Mouse (Mus musculus) midbrain, embryonic 12.5 days (tissue): ENCODE results near the gene Srrt. TPM values are rescaled to one million over a fixed set of nuclear protein-coding genes. Genes with fewer than 3 reads are reported as not detected.
A peak's percentile ranks its signal among the peaks of the same experiment; 100 is the strongest.

Source experiments
- ATAC-seq: fragments of 200-750 bp; cut with Nextera tagmentation; 2 replicates; pipeline ENCODE4 v1.8.0; 2017; ENCODE audit warnings: low read depth, moderate TSS enrichment, moderate library complexity; ENCODE audit not compliant: low FRiP score
- H3K27ac ChIP-seq: fragments of 300-500 bp; sonication (generic); replicated peaks from 2 replicates; pipeline ENCODE4 v1.5.1; 2016; ENCODE audit warnings: mild to moderate bottlenecking
- H3K27me3 ChIP-seq: fragments of 300-500 bp; sonication (generic); 2 replicates; pipeline ENCODE4 v1.6.1; 2016; ENCODE audit warnings: mild to moderate bottlenecking
- H3K36me3 ChIP-seq: fragments of 300-500 bp; sonication (generic); 2 replicates; pipeline ENCODE4 v1.6.1; 2016
- H3K4me1 ChIP-seq: fragments of 300-500 bp; sonication (generic); 2 replicates; pipeline ENCODE4 v1.6.1; 2016
- H3K4me2 ChIP-seq: fragments of 300-500 bp; sonication (generic); replicated peaks from 2 replicates; pipeline ENCODE4 v1.6.1; 2016; ENCODE audit warnings: mild to moderate bottlenecking, moderate library complexity
- H3K4me3 ChIP-seq: fragments of 300-500 bp; sonication (generic); 2 replicates; pipeline ENCODE4 v1.5.1; 2016; ENCODE audit warnings: mild to moderate bottlenecking
- H3K9ac ChIP-seq: fragments of 300-500 bp; sonication (generic); replicated peaks from 2 replicates; pipeline ENCODE4 v1.6.1; 2016; ENCODE audit warnings: mild to moderate bottlenecking, moderate library complexity
- H3K9me3 ChIP-seq: fragments of 300-500 bp; sonication (generic); 2 replicates; pipeline ENCODE4 v1.6.1; 2016; ENCODE audit warnings: mild to moderate bottlenecking
- WGBS: fragments of 180-500 bp; shearing (Covaris S2); methylation state at CpG from one replicate; pipeline ENCODE4 v1.1.7; 2016; 5-methylcytosine and 5-hydroxymethylcytosine counted together
- polyA plus RNA-seq: library from polyadenylated mRNA; unstranded; fragments of >200 nt; fragmentation: Nextera tagmentation; extraction: Ambion mirVana; gene quantifications from 2 replicates; pipeline ENCODE4 v1.2.1, GENCODE M21; 2016

Srrt gene
- polyA plus RNA-seq, 1 experiment from 2014 or later = 180 TPM

DNA sequence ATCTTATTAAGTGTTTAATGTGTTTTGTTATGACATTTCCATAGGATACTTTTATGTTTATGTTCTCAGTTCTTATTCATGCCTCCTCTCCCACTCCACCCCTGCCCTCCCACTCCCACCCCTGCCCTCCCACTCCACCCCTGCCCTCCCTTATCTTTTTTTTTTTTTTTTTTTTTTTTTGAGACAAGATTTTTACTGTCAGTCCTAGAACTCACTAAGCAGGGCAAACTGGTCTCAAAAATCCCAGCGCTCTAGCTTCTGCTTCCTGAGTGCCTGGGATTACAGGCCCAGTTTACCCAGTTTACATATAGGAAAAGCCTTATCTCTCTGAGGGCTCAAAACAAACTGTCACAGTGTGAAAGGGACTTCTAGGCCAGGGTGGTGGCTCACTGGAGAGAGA is 38.9 kb upstream of the Srrt start:
- H3K27me3 ChIP-seq = peaks cover 4% of the 10 kb centered on the region; the same call in 1 of the 2 replicates
- 80% methylated on average over 1 of the region's 1 CpGs for WGBS
- H3K36me3 ChIP-seq = no peaks in the 10 kb centered on the region
- H3K4me2 ChIP-seq = no peak overlapping the region
- H3K4me1 ChIP-seq = peaks cover 25% of the 10 kb centered on the region
- H3K9me3 ChIP-seq = no peaks in the 10 kb centered on the region
- no peak overlapping the region for H3K27ac ChIP-seq
- H3K4me3 ChIP-seq = no peak overlapping the region
- ATAC-seq = no peak
- no peak overlapping the region for H3K9ac ChIP-seq

DNA sequence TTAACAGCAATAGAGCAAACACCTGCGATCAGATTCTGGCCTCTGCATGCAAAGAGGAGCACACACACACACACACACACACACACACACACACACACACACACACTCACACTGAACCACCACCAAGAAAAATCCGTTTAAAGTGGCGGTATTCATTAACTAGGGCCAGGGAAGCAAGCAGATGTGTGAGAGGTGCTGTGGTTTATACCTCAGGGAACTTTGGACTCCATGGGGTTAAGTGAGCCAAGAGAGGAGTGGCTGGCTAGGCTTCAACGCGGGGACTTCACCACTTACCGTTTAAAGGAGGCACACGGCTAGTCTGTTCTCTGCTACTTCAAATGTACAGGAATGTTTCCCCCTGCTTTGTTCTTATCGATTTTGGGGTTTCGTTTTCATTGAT is 38.3 kb upstream of the Srrt start:
- no peak for ATAC-seq
- WGBS = 29% methylated on average over 9 of the region's 9 CpGs
- H3K36me3 ChIP-seq = no peaks in the 10 kb centered on the region
- H3K4me2 ChIP-seq = no peak overlapping the region
- peaks cover 20% of the 10 kb centered on the region for H3K4me1 ChIP-seq
- no peak overlapping the region for H3K27ac ChIP-seq
- H3K4me3 ChIP-seq = no peak overlapping the region
- H3K9me3 ChIP-seq = no peaks in the 10 kb centered on the region
- no peak overlapping the region for H3K9ac ChIP-seq
- peaks cover 4% of the 10 kb centered on the region; the same call in 1 of the 2 replicates for H3K27me3 ChIP-seq

DNA sequence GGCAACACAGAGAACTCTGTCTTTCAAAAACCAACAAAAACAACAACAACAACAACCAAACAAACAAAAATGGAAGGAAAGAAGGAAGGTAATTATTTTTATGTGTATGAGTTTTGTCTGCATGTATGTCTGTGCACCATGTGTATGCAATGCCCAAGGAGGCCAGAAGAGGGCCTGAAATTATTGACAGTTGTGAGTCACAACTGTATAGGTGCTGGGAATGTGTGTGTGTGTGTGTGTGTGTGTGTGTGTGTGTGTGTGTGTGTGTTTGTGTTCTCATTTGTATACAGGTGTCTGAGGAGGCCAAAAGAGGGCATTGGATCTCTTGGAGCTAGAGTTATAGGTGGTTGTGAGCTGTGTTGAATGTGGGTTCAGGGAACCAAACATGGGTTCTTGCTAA is 36.4 kb upstream of the Srrt start:
- no peak overlapping the region for H3K9ac ChIP-seq
- H3K27me3 ChIP-seq = peaks cover 4% of the 10 kb centered on the region; the same call in 1 of the 2 replicates
- H3K4me2 ChIP-seq = no peak overlapping the region
- no peaks in the 10 kb centered on the region for H3K36me3 ChIP-seq
- no peak overlapping the region for H3K4me3 ChIP-seq
- no peaks in the 10 kb centered on the region for H3K9me3 ChIP-seq
- H3K27ac ChIP-seq = no peak overlapping the region
- peaks cover 21% of the 10 kb centered on the region for H3K4me1 ChIP-seq
- ATAC-seq = no peak

DNA sequence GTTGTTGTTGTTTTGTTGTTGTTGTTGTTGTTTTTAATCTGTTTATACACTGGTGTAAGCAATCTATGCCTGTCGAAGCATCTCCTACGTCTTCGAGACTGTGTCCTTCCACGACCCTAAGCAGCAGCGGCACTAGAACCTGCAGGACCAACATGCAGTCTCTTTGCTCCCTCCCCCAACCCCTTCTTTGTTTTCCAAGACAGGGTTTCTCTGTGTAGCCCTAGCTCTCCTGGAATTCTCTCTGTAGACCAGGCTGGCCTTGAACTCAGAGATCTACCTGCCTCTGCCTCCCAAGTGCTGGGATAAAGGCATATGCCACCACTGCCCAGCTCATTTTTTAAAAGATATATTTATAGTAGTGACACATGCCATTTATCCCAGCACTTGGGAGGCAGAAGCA is 35.9 kb upstream of the Srrt start:
- H3K4me2 ChIP-seq = no peak overlapping the region
- no peak overlapping the region for H3K9ac ChIP-seq
- 96% methylated on average over 5 of the region's 5 CpGs for WGBS
- H3K27me3 ChIP-seq = no peaks in the 10 kb centered on the region; the same call in 1 of the 2 replicates
- H3K4me1 ChIP-seq = peaks cover 19% of the 10 kb centered on the region
- H3K4me3 ChIP-seq = no peak overlapping the region
- no peaks in the 10 kb centered on the region for H3K9me3 ChIP-seq
- ATAC-seq = no peak
- no peak overlapping the region for H3K27ac ChIP-seq
- H3K36me3 ChIP-seq = no peaks in the 10 kb centered on the region

DNA sequence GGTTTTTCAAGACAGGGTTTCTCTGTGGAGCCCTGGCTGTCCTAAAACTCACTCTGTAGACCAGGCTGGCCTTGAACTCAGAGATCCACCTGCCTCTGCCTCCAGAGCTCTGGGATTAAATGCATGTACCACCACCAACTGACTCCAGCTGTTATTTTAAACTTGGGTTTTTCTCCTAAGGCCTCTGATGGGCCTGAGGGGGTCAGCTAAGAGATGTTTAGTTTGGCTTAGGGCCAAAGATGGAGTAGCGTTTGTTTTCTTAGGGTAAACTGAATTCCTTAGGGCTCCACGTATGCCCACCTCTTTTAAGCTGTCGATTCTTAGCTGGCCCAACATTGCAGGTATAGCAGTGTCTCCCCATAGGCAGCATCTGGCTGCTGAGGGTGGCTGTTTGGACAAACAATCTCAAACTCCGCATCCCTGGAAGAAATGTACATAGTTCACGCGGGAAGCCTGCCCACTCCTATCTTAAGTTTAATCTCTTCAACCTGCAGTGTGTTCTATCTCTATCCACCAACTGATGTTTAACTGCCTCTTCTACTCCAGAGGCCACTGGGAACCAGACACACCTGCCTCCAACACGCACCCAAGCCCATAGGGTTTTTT is 35.0 kb upstream of the Srrt start:
- H3K27me3 ChIP-seq = no peaks in the 10 kb centered on the region
- H3K36me3 ChIP-seq = no peaks in the 10 kb centered on the region
- ATAC-seq = no peak
- H3K4me3 ChIP-seq = no peak overlapping the region
- 87% methylated on average over 7 of the region's 7 CpGs for WGBS
- no peaks in the 10 kb centered on the region for H3K9me3 ChIP-seq
- H3K4me2 ChIP-seq = no peak overlapping the region
- H3K9ac ChIP-seq = no peak overlapping the region
- no peak overlapping the region for H3K27ac ChIP-seq
- H3K4me1 ChIP-seq = peaks cover 14% of the 10 kb centered on the region

DNA sequence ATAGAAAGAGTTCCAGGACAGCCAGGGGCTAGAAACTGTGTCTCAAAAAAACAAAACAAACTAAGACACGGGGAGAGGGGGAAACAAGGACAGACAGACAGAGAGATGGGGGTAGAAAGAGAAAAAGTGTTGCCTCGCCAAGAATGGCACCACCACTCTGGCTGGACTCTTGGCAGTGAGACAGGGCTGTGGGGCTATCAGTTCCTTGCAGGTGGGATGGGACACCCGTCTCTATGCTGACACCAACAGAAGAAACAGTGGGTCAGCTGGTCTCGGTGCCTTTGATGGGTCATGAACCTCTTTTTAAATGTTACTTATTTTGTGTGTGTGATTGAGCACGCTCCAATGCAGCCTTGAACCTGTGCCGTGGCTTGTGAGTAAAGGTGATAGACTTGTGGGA is 32.7 kb upstream of the Srrt start:
- peak overlapping the region; percentile 82 for H3K27ac ChIP-seq
- no peaks in the 10 kb centered on the region for H3K36me3 ChIP-seq
- 0 out of 2 replicates have a peak overlapping the region, but pooled peaks have one; percentile 78 for H3K4me2 ChIP-seq
- H3K9me3 ChIP-seq = no peaks in the 10 kb centered on the region
- 0 out of 2 replicates have a peak, but pooled peaks cover 5% of the 10 kb centered on the region for H3K27me3 ChIP-seq
- no peak overlapping the region for H3K4me3 ChIP-seq
- peaks cover 14% of the 10 kb centered on the region for H3K4me1 ChIP-seq
- H3K9ac ChIP-seq = no peak overlapping the region
- WGBS = 76% methylated on average over 6 of the region's 6 CpGs
- no peak for ATAC-seq

DNA sequence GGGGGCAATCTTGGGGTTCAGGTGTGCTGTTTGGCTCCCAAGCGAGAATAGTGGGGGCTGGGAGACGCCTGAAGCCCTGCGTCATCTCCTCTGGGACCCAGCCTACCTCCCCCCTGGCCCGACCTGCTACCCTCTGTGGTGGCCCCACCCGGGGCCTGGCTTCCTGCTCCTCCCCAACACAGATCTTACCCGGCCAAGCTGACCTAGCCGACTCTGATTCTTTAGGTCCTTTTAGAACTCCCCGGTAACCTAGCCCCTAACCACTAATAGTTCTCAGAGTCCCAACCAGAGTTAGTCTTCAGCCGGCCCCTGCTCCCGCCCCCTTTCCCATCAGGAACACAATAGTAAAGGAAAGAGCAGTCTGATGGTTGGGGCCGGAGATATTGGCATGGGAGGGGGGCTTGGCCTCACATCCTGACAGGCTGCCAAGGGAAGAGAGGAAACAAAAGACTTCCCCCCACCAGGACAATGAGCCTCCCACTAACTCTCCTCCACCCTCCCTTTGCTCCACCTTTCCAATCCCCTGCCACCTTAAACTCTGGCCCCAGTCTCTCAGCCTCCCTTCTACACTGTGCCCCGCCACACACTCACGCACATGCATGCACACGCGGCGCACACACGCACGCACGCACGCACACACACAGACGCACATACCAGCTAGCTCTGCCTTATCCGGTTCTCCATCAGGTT is 32.0 kb upstream of the Srrt start:
- peak; percentile 61 for ATAC-seq
- H3K36me3 ChIP-seq = no peaks in the 10 kb centered on the region
- H3K27ac ChIP-seq = peak overlapping the region; percentile 82
- H3K4me2 ChIP-seq = peak overlapping the region; percentile 78
- H3K4me1 ChIP-seq = peaks cover 14% of the 10 kb centered on the region
- no peaks in the 10 kb centered on the region for H3K9me3 ChIP-seq
- WGBS = 11% methylated on average over 22 of the region's 22 CpGs
- H3K9ac ChIP-seq = peak overlapping the region; percentile 68
- 0 out of 2 replicates have a peak, but pooled peaks cover 5% of the 10 kb centered on the region for H3K27me3 ChIP-seq
- H3K4me3 ChIP-seq = peak overlapping the region; percentile 40

DNA sequence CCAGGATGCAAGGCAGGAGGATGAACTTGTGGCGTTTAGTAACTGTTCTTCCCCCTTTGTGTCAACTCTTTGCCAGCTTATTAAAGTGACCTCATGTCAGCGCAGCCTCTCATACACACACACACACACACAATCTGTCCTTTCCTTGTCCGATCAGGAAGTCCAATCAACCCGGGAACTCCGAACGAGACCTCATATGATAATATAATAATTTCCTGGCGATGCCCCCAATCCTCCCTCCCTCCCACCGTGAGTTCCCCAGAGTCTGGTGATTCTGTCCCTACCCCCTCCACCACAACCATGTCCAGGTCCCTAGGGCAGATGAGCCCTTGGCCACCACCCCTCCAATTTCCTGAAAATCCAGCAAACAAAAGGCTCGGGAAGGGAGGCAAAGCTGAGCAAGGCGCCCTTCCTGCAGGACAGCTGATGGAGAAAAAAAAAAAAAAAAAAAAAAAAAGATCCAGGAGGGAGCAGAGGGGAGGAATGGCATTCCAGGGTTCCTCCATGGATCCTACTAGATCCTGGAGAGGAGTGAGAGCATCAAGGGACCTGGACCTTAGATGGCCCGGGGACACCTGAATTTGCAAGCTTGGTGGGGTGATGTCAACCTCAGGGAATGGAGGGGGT is 31.3 kb upstream of the Srrt start:
- peaks cover 14% of the 10 kb centered on the region for H3K4me1 ChIP-seq
- H3K36me3 ChIP-seq = no peaks in the 10 kb centered on the region
- 0 out of 2 replicates have a peak, but pooled peaks cover 5% of the 10 kb centered on the region for H3K27me3 ChIP-seq
- H3K9me3 ChIP-seq = no peaks in the 10 kb centered on the region
- 4% methylated on average over 11 of the region's 11 CpGs for WGBS
- peak overlapping the region; percentile 68 for H3K9ac ChIP-seq
- H3K4me3 ChIP-seq = peak overlapping the region; percentile 40
- H3K4me2 ChIP-seq = peak overlapping the region; percentile 78
- ATAC-seq = peak; percentile 17; the same call in 1 of the 2 replicates
- H3K27ac ChIP-seq = peak overlapping the region; percentile 82

DNA sequence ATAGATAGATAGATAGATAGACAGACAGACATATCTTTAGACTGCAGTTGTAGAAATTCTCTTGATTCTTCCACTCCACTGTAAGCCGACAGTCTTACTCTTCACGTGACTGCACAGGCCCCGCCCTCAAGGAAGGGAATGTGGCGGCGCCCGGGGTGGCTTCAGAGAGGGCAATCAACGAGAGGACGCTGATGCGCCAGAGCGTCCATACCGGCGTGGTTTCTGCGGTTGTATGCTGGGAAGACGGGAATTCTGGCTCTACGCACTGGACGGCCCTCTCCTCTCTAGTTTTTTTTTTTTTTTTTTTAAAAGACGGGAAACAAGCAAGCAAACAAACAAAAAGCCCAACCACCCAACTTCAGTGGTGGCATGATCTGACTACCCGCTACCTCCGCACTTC is 30.8 kb upstream of the Srrt start:
- peak; percentile 75 for ATAC-seq
- Histone ChIP-seq H3K9me3 (no peaks in the 10 kb centered on the region), H3K4me2 (peak overlapping the region; percentile 78), H3K27ac (peak overlapping the region; percentile 82), H3K4me3 (peak overlapping the region; percentile 40), H3K9ac (peak overlapping the region; percentile 68), H3K27me3 (0 out of 2 replicates have a peak, but pooled peaks cover 5% of the 10 kb centered on the region), H3K36me3 (no peaks in the 10 kb centered on the region), H3K4me1 (peaks cover 14% of the 10 kb centered on the region)
- WGBS = 0% methylated on average over 19 of the region's 19 CpGs

DNA sequence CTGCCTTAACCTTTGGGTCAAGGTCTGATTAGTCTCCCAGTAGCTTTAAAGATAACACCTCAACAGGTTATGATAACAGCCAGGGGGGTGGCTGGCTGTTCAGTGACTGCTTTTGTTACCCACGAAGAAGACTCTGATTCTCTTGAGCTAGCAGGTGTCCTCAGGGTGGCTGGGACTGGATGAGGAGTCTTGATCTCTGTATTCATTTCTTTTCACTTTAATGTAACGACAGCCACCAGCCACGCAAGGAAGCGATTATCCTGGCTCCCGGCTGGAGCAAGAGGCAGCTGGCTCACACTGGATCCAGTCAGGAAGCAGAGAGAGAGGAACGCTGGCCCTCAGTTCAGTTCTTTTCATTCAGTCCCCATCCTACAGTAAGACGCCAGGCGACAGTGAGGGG is 29.7 kb upstream of the Srrt start:
- Histone ChIP-seq H3K4me2 (no peak overlapping the region), H3K9ac (no peak overlapping the region), H3K4me1 (peaks cover 25% of the 10 kb centered on the region), H3K27ac (no peak overlapping the region), H3K4me3 (no peak overlapping the region), H3K9me3 (no peaks in the 10 kb centered on the region), H3K36me3 (no peaks in the 10 kb centered on the region), H3K27me3 (0 out of 2 replicates have a peak, but pooled peaks cover 5% of the 10 kb centered on the region)
- ATAC-seq = no peak
- 48% methylated on average over 8 of the region's 8 CpGs for whole genome bisulfite sequencing

DNA sequence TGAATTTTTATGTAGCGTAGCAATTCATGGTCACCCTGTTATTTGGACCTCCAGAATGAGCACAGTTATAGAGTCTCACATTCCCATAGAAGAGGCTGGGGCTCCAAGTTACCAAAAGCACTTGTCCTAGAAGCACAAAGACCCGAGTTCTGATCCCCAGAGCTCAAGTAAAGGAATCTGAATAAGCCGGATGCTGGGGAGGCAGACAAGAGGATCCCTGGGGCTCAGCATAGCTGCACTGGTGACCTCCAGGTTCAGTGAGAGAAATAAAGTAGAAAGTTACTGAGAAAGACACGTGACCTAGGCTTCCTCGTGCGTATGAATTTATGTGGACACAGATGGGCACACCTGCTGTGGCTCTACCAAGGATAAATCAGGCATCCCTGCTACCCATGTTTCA is 27.6 kb upstream of the Srrt start:
- H3K36me3 ChIP-seq = 0 out of 2 replicates have a peak, but pooled peaks cover 3% of the 10 kb centered on the region
- H3K4me1 ChIP-seq = peaks cover 26% of the 10 kb centered on the region
- no peak overlapping the region for H3K4me3 ChIP-seq
- no peak overlapping the region for H3K27ac ChIP-seq
- no peak overlapping the region for H3K4me2 ChIP-seq
- no peak for ATAC-seq
- 66% methylated on average over 6 of the region's 6 CpGs for WGBS
- H3K9me3 ChIP-seq = no peaks in the 10 kb centered on the region
- H3K27me3 ChIP-seq = 0 out of 2 replicates have a peak, but pooled peaks cover 5% of the 10 kb centered on the region
- H3K9ac ChIP-seq = no peak overlapping the region

DNA sequence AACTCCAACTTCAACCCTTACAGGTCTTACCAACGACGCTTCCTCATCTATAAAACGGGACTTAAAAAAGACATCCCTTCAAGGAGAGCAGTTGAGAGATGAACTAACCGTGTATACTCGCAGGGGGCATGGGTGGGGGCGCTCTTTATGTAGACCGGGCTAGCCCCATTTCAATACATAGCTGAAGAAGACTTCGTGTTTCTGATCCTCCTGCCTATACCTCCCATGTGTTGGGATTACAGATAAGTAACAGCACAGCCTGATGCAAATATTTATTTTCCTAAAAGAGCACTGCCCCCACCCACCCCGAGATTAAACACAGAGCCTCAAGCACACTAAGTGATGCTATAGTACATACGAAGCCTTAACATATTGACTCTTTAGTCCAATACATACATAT is 26.8 kb upstream of the Srrt start:
- ATAC-seq = no peak
- H3K4me1 ChIP-seq = peaks cover 19% of the 10 kb centered on the region
- 60% methylated on average over 10 of the region's 10 CpGs for WGBS
- no peak overlapping the region for H3K9ac ChIP-seq
- peak overlapping the region; percentile 95; the same call in 1 of the 2 replicates for H3K4me2 ChIP-seq
- H3K27ac ChIP-seq = no peak overlapping the region
- H3K9me3 ChIP-seq = no peaks in the 10 kb centered on the region
- H3K36me3 ChIP-seq = 0 out of 2 replicates have a peak, but pooled peaks cover 3% of the 10 kb centered on the region
- H3K27me3 ChIP-seq = 0 out of 2 replicates have a peak, but pooled peaks cover 5% of the 10 kb centered on the region
- no peak overlapping the region for H3K4me3 ChIP-seq
